Mouse (Mus musculus) C2C12 (cell line): Measurements from ENCODE around the gene Gm11437.

Experiments
- CTCF ChIP-seq: IDR thresholded peaks from one replicate; pipeline ENCODE4 v1.5.1; 2011; ENCODE audit not compliant: control insufficient read depth, insufficient read depth, insufficient read length
- FOSL1 ChIP-seq: IDR thresholded peaks from one replicate; pipeline ENCODE4 v1.8.0; 2011; ENCODE audit warnings: mild to moderate bottlenecking, low read length; ENCODE audit not compliant: poor library complexity, insufficient read depth, severe bottlenecking
- MAX ChIP-seq: IDR thresholded peaks from one replicate; pipeline ENCODE4 v1.6.1; 2011; ENCODE audit warnings: mild to moderate bottlenecking, control low read depth
- MYOG ChIP-seq: IDR thresholded peaks from one replicate; pipeline ENCODE4 v1.6.1; 2011; ENCODE audit not compliant: control insufficient read depth, insufficient read length; ENCODE audit errors: extremely low read depth
- USF1 ChIP-seq: IDR thresholded peaks from one replicate; pipeline ENCODE4 v1.6.1; 2011; ENCODE audit warnings: low read depth, mild to moderate bottlenecking, control low read depth, moderate library complexity

GRCm38 (mm10) chr11:84164123-84164522 is 3.2 kb downstream of the Gm11437 start:
- TF ChIP-seq MYOG (no peak), MAX (no peak), CTCF (no peak), USF1 (no peak), FOSL1 (no peak)
